Mouse (Mus musculus) heart, adult 2 months (tissue): ENCODE results near the gene Cttnbp2nl. TPM values are rescaled to one million over a fixed set of nuclear protein-coding genes. Genes with fewer than 3 reads are reported as not detected.

Source experiments
- DNase-seq, 2 experiments: peaks; one replicate each; pipeline ENCODE4 v3.0.0; 2021
- H3K27ac ChIP-seq: fragments of 200-600 bp; 2 replicates; pipeline ENCODE4 v1.8.1; 2022
- H3K27me3 ChIP-seq: fragments of 200-500 bp; 2 replicates; pipeline ENCODE4 v1.6.1; 2012; ENCODE audit warnings: mild to moderate bottlenecking, low read length, inconsistent platforms, mixed read lengths; ENCODE audit not compliant: control insufficient read depth, insufficient read depth
- H3K36me3 ChIP-seq: fragments of 200-500 bp; 2 replicates; pipeline ENCODE4 v1.6.1; 2012; ENCODE audit warnings: low read length, inconsistent platforms; ENCODE audit not compliant: control insufficient read depth, insufficient read depth
- H3K4me1 ChIP-seq: fragments of 200-500 bp; 2 replicates; pipeline ENCODE4 v1.6.1; 2011; ENCODE audit warnings: low read length; ENCODE audit not compliant: control insufficient read depth, insufficient read depth
- H3K4me3 ChIP-seq: fragments of 200-600 bp; 2 replicates; pipeline ENCODE4 v1.8.1; 2022
- H3K79me2 ChIP-seq: fragments of 200-500 bp; replicated peaks from 2 replicates; pipeline ENCODE4 v1.6.1; 2012; ENCODE audit warnings: mild to moderate bottlenecking, inconsistent platforms, low read length, moderate library complexity, mixed read lengths; ENCODE audit not compliant: control insufficient read depth, insufficient read depth
- H3K9ac ChIP-seq: fragments of 200-500 bp; 2 replicates; pipeline ENCODE4 v1.6.1; 2012; ENCODE audit warnings: low read depth, mild to moderate bottlenecking, control low read depth, inconsistent platforms, low read length, mixed read lengths
- CTCF ChIP-seq: fragments of 200-600 bp; IDR thresholded peaks from 2 replicates; pipeline ENCODE4 v1.8.1; 2022; ENCODE audit warnings: antibody characterized with exemption, mild to moderate bottlenecking, moderate library complexity
- EP300 ChIP-seq: fragments of 200-500 bp; IDR thresholded peaks from 2 replicates; pipeline ENCODE4 v1.6.1; 2011; ENCODE audit warnings: low read depth, low read length, control low read depth; ENCODE audit not compliant: insufficient read depth
- POLR2A ChIP-seq: fragments of 200-500 bp; IDR thresholded peaks from 2 replicates; pipeline ENCODE4 v1.6.1; 2011; ENCODE audit warnings: mild to moderate bottlenecking, low read depth, low read length, control low read depth; ENCODE audit not compliant: insufficient read depth
- WGBS: fragments of 180-500 bp; shearing (Covaris S2); methylation state at CpG from one replicate; pipeline ENCODE4 v1.1.7; 2018; 5-methylcytosine and 5-hydroxymethylcytosine counted together
- intact Hi-C: fragments of 180-260 bp; cut with DNase I; formaldehyde crosslinking; loops from one replicate; pipeline ENCODE4 v1.15.1; 2025
- polyA plus RNA-seq: library from polyadenylated mRNA; depleted of rRNA; stranded (reverse); fragments of >200 nt; gene quantifications from 2 replicates; pipeline ENCODE4 v1.2.3, GENCODE M21; 2012
- total RNA-seq, 2 experiments: library from RNA; stranded (reverse); gene quantifications; 2 replicates each; pipeline ENCODE4 v1.2.3; 2021

Gene Cttnbp2nl
- total and polyA plus RNA-seq, 3 experiments = 4.1 to 20.9 (median 15.3) TPM

DNA sequence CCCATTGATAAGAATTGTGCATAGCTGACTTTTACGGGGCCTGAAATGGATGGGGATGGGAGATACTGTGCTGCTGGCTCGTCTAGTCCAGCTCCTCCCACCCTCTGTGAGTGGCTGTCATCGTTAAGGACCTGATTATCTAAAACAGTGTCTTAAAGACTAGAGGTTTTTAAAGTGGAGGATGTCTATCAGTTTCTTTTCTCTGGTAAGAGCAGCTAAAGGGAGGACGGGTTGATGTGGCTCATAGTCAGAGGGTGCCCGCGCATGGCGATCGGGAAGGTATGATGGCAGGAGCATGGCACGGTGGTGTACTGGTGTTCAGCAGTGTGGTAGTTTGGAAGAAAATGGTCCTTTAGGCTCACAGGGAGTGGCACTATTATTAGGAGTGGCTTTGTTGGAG is 9.7 kb upstream of the Cttnbp2nl start:
- Histone ChIP-seq H3K4me3 (no peak overlapping the region), H3K79me2 (no peaks in the 10 kb centered on the region), H3K9ac (no peak overlapping the region), H3K4me1 (peaks cover 4% of the 10 kb centered on the region; the same call in 1 of the 2 replicates), H3K27ac (no peak overlapping the region), H3K36me3 (no peaks in the 10 kb centered on the region), H3K27me3 (no peaks in the 10 kb centered on the region)
- 80% methylated on average over 9 of the region's 9 CpGs for WGBS
- no peak for TF ChIP-seq EP300
- no peak for DNase-seq
- intact Hi-C loops = no loop called here

DNA sequence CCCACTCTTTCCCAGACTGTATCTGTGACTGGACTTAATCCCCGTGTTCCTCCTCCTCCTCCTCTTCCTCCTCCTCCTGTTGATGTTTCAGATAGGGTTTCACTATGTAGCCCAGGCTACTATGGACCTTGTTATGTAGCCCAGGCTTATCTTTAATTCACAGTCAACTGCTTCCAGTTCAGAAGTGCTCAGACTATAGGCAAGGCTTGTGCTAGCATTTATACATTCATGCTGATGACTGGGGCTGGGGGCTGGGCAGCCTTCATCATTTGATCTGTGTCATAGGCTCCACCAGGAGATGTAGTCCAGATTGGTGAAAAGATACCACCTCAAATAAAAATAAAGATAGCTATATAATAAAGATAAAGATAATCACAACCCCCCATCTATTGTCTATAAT is 9.0 kb upstream of the Cttnbp2nl start:
- 63% methylated on average over 1 of the region's 1 CpGs for WGBS
- Histone ChIP-seq H3K4me1 (peaks cover 4% of the 10 kb centered on the region; the same call in 1 of the 2 replicates), H3K27me3 (no peaks in the 10 kb centered on the region), H3K79me2 (no peaks in the 10 kb centered on the region), H3K9ac (no peak overlapping the region), H3K36me3 (no peaks in the 10 kb centered on the region), H3K27ac (no peak overlapping the region), H3K4me3 (no peak overlapping the region)
- no peak for TF ChIP-seq EP300
- no peak for TF ChIP-seq POLR2A
- no peak for TF ChIP-seq CTCF
- intact Hi-C loops = no loop called here
- DNase-seq = no peak

DNA sequence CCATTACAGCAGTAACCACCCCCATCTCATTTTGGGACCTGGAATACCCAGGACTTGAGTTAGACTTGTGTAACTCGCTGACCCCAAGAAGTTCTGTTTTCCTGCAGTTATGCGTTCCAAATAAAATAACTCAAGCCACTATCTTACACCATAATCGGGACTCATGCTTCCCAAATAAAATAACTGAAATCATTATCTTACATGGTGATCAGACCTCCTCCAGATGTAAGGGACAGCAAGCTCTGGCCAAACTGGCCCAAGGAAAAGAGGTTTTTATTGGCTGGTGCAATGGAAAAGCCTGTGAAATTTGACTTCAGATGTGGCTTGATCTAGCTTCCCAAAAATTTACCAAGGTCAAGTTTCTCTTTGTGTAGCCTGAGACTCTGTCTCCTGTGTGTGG is 8.6 kb upstream of the Cttnbp2nl start:
- DNase-seq = no peak
- H3K4me1 ChIP-seq = peaks cover 4% of the 10 kb centered on the region; the same call in 1 of the 2 replicates
- intact Hi-C loops = no loop called here

DNA sequence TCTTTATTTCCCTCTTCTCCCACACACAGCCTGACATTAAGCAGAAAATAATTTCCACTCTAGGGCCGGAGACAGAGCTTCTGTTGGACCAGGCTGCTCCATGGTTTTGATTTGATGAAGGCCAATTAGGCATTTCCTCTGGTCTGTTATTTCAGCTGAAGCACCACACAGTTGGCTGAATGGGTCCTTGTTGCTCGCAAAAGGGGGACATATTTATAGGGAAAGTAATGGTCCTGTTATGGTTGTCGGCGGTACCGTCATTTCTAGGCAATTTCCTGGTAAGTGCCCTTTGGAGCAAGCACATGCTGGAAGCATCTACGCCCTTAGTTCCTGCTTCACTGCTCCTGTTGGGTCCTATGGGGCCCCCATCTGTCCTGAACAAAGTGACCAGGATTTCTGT is 8.0 kb upstream of the Cttnbp2nl start:
- intact Hi-C loops = no loop called here
- Histone ChIP-seq H3K27ac (peak overlapping the region; percentile 23), H3K79me2 (no peaks in the 10 kb centered on the region), H3K4me3 (no peak overlapping the region), H3K9ac (no peak overlapping the region), H3K4me1 (peaks cover 4% of the 10 kb centered on the region; the same call in 1 of the 2 replicates), H3K36me3 (no peaks in the 10 kb centered on the region), H3K27me3 (no peaks in the 10 kb centered on the region)
- no peak for DNase-seq
- WGBS = 49% methylated on average over 6 of the region's 6 CpGs
- TF ChIP-seq CTCF (no peak), POLR2A (no peak), EP300 (no peak)

More for the DNA sequence above, 8.6 kb upstream of the Cttnbp2nl start:
- Histone ChIP-seq H3K36me3 (no peaks in the 10 kb centered on the region), H3K4me3 (no peak overlapping the region), H3K9ac (no peak overlapping the region), H3K27ac (no peak overlapping the region), H3K79me2 (no peaks in the 10 kb centered on the region), H3K27me3 (no peaks in the 10 kb centered on the region)
- no peak for TF ChIP-seq POLR2A
- no peak for TF ChIP-seq EP300
- no peak for TF ChIP-seq CTCF
- WGBS = 61% methylated on average over 3 of the region's 3 CpGs

DNA sequence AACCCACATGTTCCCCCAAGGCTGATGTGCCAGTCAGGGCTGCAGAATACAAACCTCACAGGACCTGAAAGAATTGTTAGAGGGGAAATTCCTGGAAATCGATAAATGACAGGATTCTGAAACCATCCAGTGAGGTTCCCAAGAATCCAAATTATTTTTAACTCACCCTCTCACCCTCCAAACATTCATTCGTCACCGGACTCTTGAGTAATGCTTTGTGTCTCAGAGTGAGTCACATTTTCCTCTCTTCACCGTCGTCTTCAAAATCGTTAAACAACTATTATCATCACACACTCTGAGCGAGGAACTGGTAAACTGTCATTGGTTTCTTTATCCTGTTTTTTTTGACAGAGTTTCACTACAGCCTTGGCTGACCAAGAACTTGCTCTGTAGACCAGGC is 7.0 kb upstream of the Cttnbp2nl start:
- H3K27me3 ChIP-seq = no peaks in the 10 kb centered on the region
- H3K4me3 ChIP-seq = no peak overlapping the region
- H3K36me3 ChIP-seq = no peaks in the 10 kb centered on the region
- WGBS = 22% methylated on average over 7 of the region's 7 CpGs
- H3K9ac ChIP-seq = no peak overlapping the region
- peaks cover 10% of the 10 kb centered on the region for H3K4me1 ChIP-seq
- intact Hi-C loops = loop anchor here (1.0 to 5.0 kb wide), 2 partner anchors 198 to 346 kb away; partner anchors contain the start of genes Capza1 and St7l
- no peaks in the 10 kb centered on the region for H3K79me2 ChIP-seq
- no peak for TF ChIP-seq CTCF
- no peak for TF ChIP-seq EP300
- TF ChIP-seq POLR2A = no peak
- DNase-seq = no peak
- H3K27ac ChIP-seq = no peak overlapping the region; the same call in 1 of the 2 replicates

- Histone ChIP-seq H3K27me3 (no peaks in the 10 kb centered on the region), H3K4me3 (peak overlapping the region; percentile 18), H3K27ac (peak overlapping the region; percentile 76), H3K4me1 (peaks cover 12% of the 10 kb centered on the region), H3K36me3 (peaks cover 2% of the 10 kb centered on the region; the same call in 1 of the 2 replicates), H3K79me2 (no peaks in the 10 kb centered on the region), H3K9ac (peak overlapping the region; percentile 59)
- DNase-seq = peak; percentile 85 to 86
- WGBS = 10% methylated on average over 25 of the region's 25 CpGs
- intact Hi-C loops = loop anchor here (1.0 to 5.0 kb wide), 3 partner anchors 67 to 345 kb away; partner anchors contain the start of genes Capza1 and St7l
- TF ChIP-seq EP300 = peak; percentile 98
- peak; percentile 98 for TF ChIP-seq CTCF
- TF ChIP-seq POLR2A = no peak
These were observed 5.9 kb upstream of the Cttnbp2nl start for GRCm38 (mm10) chr3:105058627-105059513.
